In the genomic region with DNA sequence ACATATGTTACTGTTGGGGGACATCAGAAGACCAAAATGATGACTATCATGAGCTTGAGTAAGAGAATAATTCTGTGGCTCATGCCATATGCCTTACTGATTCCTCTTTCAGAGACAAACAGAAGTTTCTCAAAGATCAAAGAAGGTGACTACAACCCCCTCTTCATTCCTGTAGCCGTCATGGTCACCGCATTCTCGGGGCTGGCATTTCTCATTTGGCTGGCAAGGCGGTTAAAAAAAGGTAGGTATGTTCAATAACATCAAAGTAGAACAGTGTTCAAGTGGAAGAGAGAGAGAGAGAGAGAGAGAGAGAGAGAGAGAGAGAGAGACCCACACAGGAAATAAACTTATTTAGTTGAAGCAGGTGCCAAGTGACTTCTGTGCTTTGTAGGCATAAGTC, we compare ENCODE assay signal across 28 mouse cellular contexts. TPM values are rescaled to one million over a fixed set of nuclear protein-coding genes. Genes with fewer than 3 reads are reported as not detected.
DNase-seq lines count a peak whose midpoint lies in the region; ATAC-seq and TF ChIP-seq lines count a peak whose summit lies in the region.
"Had no signal": no experiment of that assay in that cellular context is flagged by ENCODE, and none has a peak within 500 bp of the region (broad histone marks: within the 10 kb centered on the region; RNA-seq: fewer than 3 reads in every experiment).

No protein-coding gene starts in this region.

- DNase-seq in liver, postnatal 0 days = no peak
- DNase-seq in liver = no peak
- no peak for DNase-seq in thymus, adult 2 months
- peak; percentile 51 for DNase-seq in thymus, postnatal 4 days
- DNase-seq in kidney, postnatal 10 days = no peak
- DNase-seq in cerebellum, postnatal 36 days = no peak
- DNase-seq in urinary bladder, postnatal 4 days (ENCODE audit: low spot score in 2 of 2) = no peak
- DNase-seq: adrenal gland, postnatal 36 days; cerebellum, adult 11 months; cerebellum, postnatal 14 days; gastrocnemius, adult 2 months; heart, postnatal 36 days; kidney, adult 2 months; left cerebral cortex, postnatal 4 days had no signal

- no peak for ATAC-seq in liver, postnatal 0 days
- ATAC-seq in activated CD4-positive, CD25-positive, alpha-beta regulatory T cell, adult 4 months = peak; percentile 18
- ATAC-seq: midbrain, embryonic 16.5 days had no signal

- no peaks in the 10 kb centered on the region for H3K27me3 ChIP-seq in liver, postnatal 0 days (ENCODE audit: insufficient read depth, low read length)
- H3K27me3 ChIP-seq in thymus, adult 2 months (ENCODE audit: control insufficient read depth, insufficient read depth, low read length) = no peaks in the 10 kb centered on the region
- H3K27me3 ChIP-seq: embryonic facial prominence, embryonic 12.5 days; hindbrain, embryonic 13.5 days; limb, embryonic 15.5 days; liver, embryonic 15.5 days had no signal

- no peaks in the 10 kb centered on the region for H3K9me3 ChIP-seq in liver, postnatal 0 days (ENCODE audit: low read length)
- H3K9me3 ChIP-seq: embryonic facial prominence, embryonic 12.5 days; hindbrain, embryonic 13.5 days; limb, embryonic 15.5 days; liver, embryonic 15.5 days; midbrain, embryonic 10.5 days had no signal

- no peak for TF ChIP-seq EP300 in liver, postnatal 0 days (IDR thresholded peaks at IDR 0.05; ENCODE audit: low read depth)

- peaks cover 23% of the 10 kb centered on the region for H3K4me1 ChIP-seq in liver, postnatal 0 days (ENCODE audit: insufficient read depth)
- H3K4me1 ChIP-seq in thymus, adult 2 months (replicated peaks; ENCODE audit: control insufficient read depth, insufficient read depth, low read length) = peaks cover 36% of the 10 kb centered on the region
- H3K4me1 ChIP-seq: embryonic facial prominence, embryonic 12.5 days; hindbrain, embryonic 13.5 days; limb, embryonic 15.5 days; liver, embryonic 15.5 days; midbrain, embryonic 10.5 days had no signal

- H3K4me2 ChIP-seq in liver, postnatal 0 days (ENCODE audit: low read depth, low read length) = no peak overlapping the region
- H3K4me2 ChIP-seq: embryonic facial prominence, embryonic 12.5 days; heart, embryonic 11.5 days; hindbrain, embryonic 13.5 days; limb, embryonic 15.5 days; liver, embryonic 15.5 days had no signal

- TF ChIP-seq CTCF in liver, postnatal 0 days (IDR thresholded peaks at IDR 0.05; ENCODE audit: low read depth) = no peak
- no peak for TF ChIP-seq CTCF in thymus, adult 2 months (IDR thresholded peaks at IDR 0.05; ENCODE audit: borderline replicate concordance, control insufficient read depth, extremely low read depth, insufficient read depth, low read length, poor library complexity)

- H3K36me3 ChIP-seq in liver, postnatal 0 days (replicated peaks; ENCODE audit: insufficient read depth, low read length) = no peaks in the 10 kb centered on the region
- peaks cover 40% of the 10 kb centered on the region for H3K36me3 ChIP-seq in thymus, adult 2 months (ENCODE audit: control insufficient read depth, insufficient read depth, low read length)
- H3K36me3 ChIP-seq: embryonic facial prominence, embryonic 12.5 days; hindbrain, embryonic 13.5 days; limb, embryonic 15.5 days; liver, embryonic 15.5 days; midbrain, embryonic 10.5 days had no signal

- no peak overlapping the region for H3K4me3 ChIP-seq in liver, postnatal 0 days (ENCODE audit: low read depth, low read length)
- no peak overlapping the region for H3K4me3 ChIP-seq in thymus, adult 2 months (ENCODE audit: control insufficient read depth, insufficient read depth, low read length)
- H3K4me3 ChIP-seq: embryonic facial prominence, embryonic 12.5 days; gastrocnemius, adult 2 months; hindbrain, embryonic 13.5 days; limb, embryonic 15.5 days; liver, embryonic 15.5 days; midbrain, embryonic 10.5 days; myocyte had no signal

- no peak for TF ChIP-seq POLR2A in thymus, adult 2 months (IDR thresholded peaks at IDR 0.05; ENCODE audit: control insufficient read depth, extremely low read depth, insufficient read depth, low read length, poor library complexity)

- no peak overlapping the region for H3K9ac ChIP-seq in liver, postnatal 0 days (replicated peaks)
- H3K9ac ChIP-seq: embryonic facial prominence, embryonic 12.5 days; hindbrain, embryonic 13.5 days; limb, embryonic 15.5 days; liver, embryonic 15.5 days had no signal

- H3K27ac ChIP-seq in liver, postnatal 0 days (ENCODE audit: low read depth) = peak overlapping the region; percentile 41; the same call in 1 of the 2 replicates
- H3K27ac ChIP-seq in thymus, adult 2 months (ENCODE audit: control insufficient read depth, insufficient read depth, low read length) = peak overlapping the region; percentile 98
- H3K27ac ChIP-seq: embryonic facial prominence, embryonic 12.5 days; gastrocnemius, adult 2 months; hindbrain, embryonic 13.5 days; kidney, postnatal 0 days; limb, embryonic 15.5 days; liver, embryonic 15.5 days; midbrain, embryonic 10.5 days had no signal

- WGBS in liver, postnatal 0 days (ENCODE audit: insufficient replicate concordance) = 63% methylated on average over 4 of the region's 4 CpGs
- 3% methylated on average over 4 of the region's 4 CpGs for WGBS in thymus, adult 2 months

RNA-seq across cellular contexts. Expression of gene Sell, which starts 10.2 kb away (rescaled TPM):
- 10.2 and 10.8 TPM in 2 replicates for polyA plus RNA-seq in liver, postnatal 0 days (2015; fragmentation: Nextera tagmentation; extraction: Ambion mirVana)
- 100 to 1,000 TPM; 486 to 518 TPM for polyA plus RNA-seq in activated CD4-positive, CD25-positive, alpha-beta regulatory T cell, adult 4 months (2017; shearing (Covaris generic))
- polyA plus RNA-seq in thymus, adult 2 months (2012; rRNA removed) = 66.6 and 68.0 TPM in 2 replicates
- polyA plus RNA-seq: forebrain, embryonic 11.5 days; midbrain, embryonic 10.5 days; midbrain, embryonic 16.5 days; myocyte had no signal

RNA-seq across cellular contexts. Expression of gene Sele, which starts 24.0 kb away (rescaled TPM):
- 0.06 and 0.11 TPM in 2 replicates for polyA plus RNA-seq in liver, postnatal 0 days (2015; fragmentation: Nextera tagmentation; extraction: Ambion mirVana)
- polyA plus RNA-seq in activated CD4-positive, CD25-positive, alpha-beta regulatory T cell, adult 4 months (2017; shearing (Covaris generic)) = not detected
- polyA plus RNA-seq in thymus, adult 2 months (2012; rRNA removed) = 0.13 and 0.18 TPM in 2 replicates
- polyA plus RNA-seq: embryonic facial prominence, embryonic 12.5 days; forebrain, embryonic 11.5 days; hindbrain, embryonic 13.5 days; intestine, embryonic 14.5 days; liver, embryonic 15.5 days; lung, embryonic 16.5 days; midbrain, embryonic 10.5 days; midbrain, embryonic 16.5 days; myocyte; neural tube, embryonic 14.5 days had no signal

RNA-seq across cellular contexts. Expression of gene Selp, which starts 43.1 kb away (rescaled TPM):
- 1.7 and 2.1 TPM in 2 replicates for polyA plus RNA-seq in liver, postnatal 0 days (2015; fragmentation: Nextera tagmentation; extraction: Ambion mirVana)
- 1 to 10 TPM; 1.9 to 4.3 TPM for polyA plus RNA-seq in activated CD4-positive, CD25-positive, alpha-beta regulatory T cell, adult 4 months (2017; shearing (Covaris generic))
- polyA plus RNA-seq in thymus, adult 2 months (2012; rRNA removed) = 1.3 and 2.8 TPM in 2 replicates
- polyA plus RNA-seq: embryonic facial prominence, embryonic 12.5 days; forebrain, embryonic 11.5 days; hindbrain, embryonic 13.5 days; midbrain, embryonic 10.5 days; midbrain, embryonic 16.5 days; neural tube, embryonic 14.5 days had no signal
